Mouse (Mus musculus) lung, adult 2 months (tissue): ENCODE results near the gene Celf2.

ENCODE experiments used
- CTCF ChIP-seq: fragments of 200-500 bp; IDR thresholded peaks from 2 replicates; pipeline ENCODE4 v1.5.1; 2011; ENCODE audit warnings: mild to moderate bottlenecking, low read length, control low read depth; ENCODE audit not compliant: insufficient read depth
- POLR2A ChIP-seq: fragments of 200-500 bp; IDR thresholded peaks from 2 replicates; pipeline ENCODE4 v1.6.1; 2011; ENCODE audit warnings: low read depth, mild to moderate bottlenecking, control low read depth, low read length, borderline replicate concordance; ENCODE audit errors: extremely low read depth

- TF ChIP-seq CTCF = no peak
- TF ChIP-seq POLR2A = no peak
Observed at GRCm38 (mm10) chr2:7144871-7145270, 364.5 kb downstream of the Celf2 start.
